Mouse (Mus musculus) limb, embryonic 13.5 days (tissue): ENCODE data around the gene Sec1. TPM values are rescaled to one million over a fixed set of nuclear protein-coding genes. Genes with fewer than 3 reads are reported as not detected.
A peak's percentile ranks its signal among the peaks of the same experiment; 100 is the strongest.
"Not testable (repeated sequence)": the region's sequence is repeated elsewhere in the genome, so short reads cannot be mapped to it uniquely, and the experiment has no call there.

Experiments used
- ATAC-seq: fragments of 200-750 bp; cut with Nextera tagmentation; 2 replicates; pipeline ENCODE4 v1.8.0; 2017; ENCODE audit warnings: low read depth, moderate number of reproducible peaks, moderate TSS enrichment; ENCODE audit not compliant: low FRiP score
- H3K27ac ChIP-seq: fragments of 300-500 bp; sonication (generic); 2 replicates; pipeline ENCODE4 v1.5.1; 2015; ENCODE audit warnings: inconsistent platforms, mild to moderate bottlenecking, moderate library complexity
- H3K27me3 ChIP-seq: fragments of 300-500 bp; sonication (generic); 2 replicates; pipeline ENCODE4 v1.6.1; 2015; ENCODE audit warnings: mild to moderate bottlenecking, inconsistent platforms
- H3K36me3 ChIP-seq: fragments of 300-500 bp; sonication (generic); 2 replicates; pipeline ENCODE4 v1.6.1; 2015; ENCODE audit warnings: inconsistent platforms, mild to moderate bottlenecking, moderate library complexity
- H3K4me1 ChIP-seq: fragments of 300-500 bp; sonication (generic); 2 replicates; pipeline ENCODE4 v1.6.1; 2015; ENCODE audit warnings: inconsistent platforms
- H3K4me2 ChIP-seq: fragments of 300-500 bp; sonication (generic); replicated peaks from 2 replicates; pipeline ENCODE4 v1.6.1; 2015; ENCODE audit warnings: inconsistent platforms, mild to moderate bottlenecking, moderate library complexity
- H3K4me3 ChIP-seq: fragments of 300-500 bp; sonication (generic); 2 replicates; pipeline ENCODE4 v1.5.1; 2015; ENCODE audit warnings: moderate library complexity, mild to moderate bottlenecking, inconsistent platforms
- H3K9ac ChIP-seq: fragments of 300-500 bp; sonication (generic); 2 replicates; pipeline ENCODE4 v1.6.1; 2015; ENCODE audit warnings: mild to moderate bottlenecking, inconsistent platforms
- H3K9me3 ChIP-seq: fragments of 300-500 bp; sonication (generic); 2 replicates; pipeline ENCODE4 v1.6.1; 2016; ENCODE audit warnings: inconsistent platforms
- WGBS: fragments of 180-500 bp; shearing (Covaris S2); methylation state at CpG from one replicate; pipeline ENCODE4 v1.1.7; 2015; 5-methylcytosine and 5-hydroxymethylcytosine counted together
- polyA plus RNA-seq: library from polyadenylated mRNA; unstranded; fragments of >200 nt; fragmentation: Nextera tagmentation; extraction: Ambion mirVana; gene quantifications from 2 replicates; pipeline ENCODE4 v1.2.1, GENCODE M21; 2015

The Sec1 gene
- polyA plus RNA-seq, 1 experiment from 2014 or later: 0.45 TPM

DNA sequence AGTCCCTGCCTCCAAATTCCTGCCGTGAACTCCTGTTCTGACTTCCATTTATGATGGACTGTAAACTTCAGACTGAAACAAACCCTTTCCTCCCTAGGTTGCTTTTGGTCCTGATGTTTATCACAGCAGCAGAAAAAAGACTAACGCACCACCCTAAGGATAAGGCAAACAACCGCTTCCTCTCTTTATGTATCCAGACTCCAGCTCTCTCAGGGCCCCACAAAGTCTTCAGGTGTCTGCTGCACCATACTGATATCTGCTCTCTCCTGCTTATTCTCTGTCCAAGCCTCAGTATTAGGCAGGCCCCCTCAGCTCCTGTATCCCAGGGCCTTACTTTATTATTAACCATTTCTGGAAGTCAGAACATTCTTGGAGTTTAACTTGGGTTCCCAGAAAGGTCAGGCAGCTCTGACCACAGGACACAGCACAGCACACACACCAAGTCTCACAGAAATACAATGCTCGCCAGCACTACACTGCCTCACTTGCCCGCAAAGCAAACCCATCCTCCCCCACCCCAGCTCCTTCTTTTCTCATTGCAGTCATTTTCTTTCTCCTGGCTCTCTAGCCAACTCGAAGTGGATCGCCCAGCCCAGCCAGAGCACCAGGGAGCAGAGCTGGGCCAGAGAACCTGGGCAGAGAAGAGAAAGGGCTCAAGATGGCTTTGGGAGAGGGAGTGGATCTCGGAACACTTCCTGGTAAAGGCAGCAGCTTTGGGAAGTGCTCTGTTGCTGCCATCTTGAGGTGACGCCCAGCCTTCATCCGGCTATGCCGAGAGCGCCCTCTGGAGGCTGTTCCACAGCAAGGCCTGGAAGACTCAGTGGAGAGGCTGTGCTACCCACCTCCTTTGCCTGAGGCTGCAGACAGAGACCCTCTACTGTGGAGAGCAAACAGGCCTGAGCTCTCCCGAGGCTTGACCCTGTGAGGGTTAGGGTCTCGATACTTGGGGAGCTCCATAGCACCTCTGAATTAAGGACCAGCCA is 11.8 kb downstream of the Sec1 start:
- Histone ChIP-seq H3K4me3 (0 out of 2 replicates have a peak overlapping the region, but pooled peaks have one; percentile 20), H3K4me1 (peaks cover 25% of the 10 kb centered on the region), H3K27me3 (no peaks in the 10 kb centered on the region), H3K36me3 (no peaks in the 10 kb centered on the region), H3K9me3 (no peaks in the 10 kb centered on the region), H3K9ac (peak overlapping the region; percentile 48; the same call in 1 of the 2 replicates), H3K27ac (no peak overlapping the region; the same call in 1 of the 2 replicates), H3K4me2 (peak overlapping the region; percentile 55)
- ATAC-seq: peak; percentile 54
- WGBS: 29% methylated on average over 14 of the region's 14 CpGs

DNA sequence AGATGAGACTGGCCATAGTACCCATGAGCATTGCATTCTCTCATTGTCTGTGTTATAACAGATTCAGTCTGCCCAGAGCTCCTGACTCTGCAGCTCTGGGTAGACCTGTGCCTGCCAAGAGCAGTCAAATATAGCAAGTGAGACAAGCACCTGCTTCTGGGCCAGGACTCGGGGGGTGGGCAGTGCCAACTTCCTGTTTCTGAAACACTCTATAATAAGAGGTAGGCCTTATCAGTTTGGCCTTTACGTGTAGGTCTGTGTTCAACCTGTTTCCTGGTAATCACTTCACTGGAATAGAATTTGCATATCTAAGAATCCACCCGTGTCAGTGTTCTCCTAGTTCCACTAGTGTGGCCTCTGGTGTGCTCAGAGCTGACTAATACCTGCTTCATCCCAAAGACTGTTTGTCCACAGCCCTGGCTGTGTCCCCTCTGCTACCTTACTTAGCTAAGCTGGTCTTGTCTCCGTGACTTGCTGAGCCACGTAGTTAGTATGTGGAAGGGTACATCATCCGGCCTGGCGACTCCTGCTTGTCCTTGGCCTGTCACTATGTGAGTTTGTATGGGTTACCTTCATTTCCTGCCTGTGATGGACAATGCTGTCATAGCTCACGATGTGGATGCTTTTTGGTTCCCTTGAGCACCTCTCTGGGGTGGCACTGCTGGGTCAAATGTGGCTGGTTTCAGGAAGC is 13.0 kb downstream of the Sec1 start:
- no peak overlapping the region for H3K4me3 ChIP-seq
- no peak for ATAC-seq
- WGBS: 85% methylated on average over 8 of the region's 8 CpGs

DNA sequence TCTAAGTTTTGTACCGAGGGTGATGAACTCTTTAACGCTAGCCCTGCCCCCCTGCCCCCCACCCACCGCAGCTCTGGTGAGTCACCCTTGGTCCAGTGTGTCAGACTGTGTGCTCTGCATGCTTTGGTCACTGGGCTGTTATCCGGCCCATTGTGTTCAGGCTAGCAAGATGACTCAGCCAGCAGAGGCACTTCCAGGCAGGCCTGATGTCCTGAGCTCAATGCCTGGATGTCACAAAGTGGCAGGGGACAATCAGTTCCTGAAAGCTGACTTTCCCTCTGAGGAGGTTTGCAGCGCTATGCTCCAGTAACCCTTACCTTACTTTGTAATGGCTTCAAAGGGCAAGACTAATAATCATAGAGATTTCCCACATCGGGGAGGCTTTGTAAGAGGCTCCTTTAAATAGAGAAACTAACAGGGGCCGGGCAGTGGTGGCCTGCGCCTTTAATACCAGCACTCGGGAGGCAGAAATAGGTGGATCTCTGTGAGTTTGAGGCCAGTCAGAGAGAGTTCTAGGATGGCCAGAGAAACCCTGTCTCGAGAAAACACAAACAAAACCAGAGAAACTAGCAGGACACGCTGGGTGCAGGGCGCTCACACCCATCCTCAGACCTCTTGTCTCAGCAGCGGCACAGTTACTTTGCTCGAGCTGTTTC is 14.1 kb downstream of the Sec1 start:
- ATAC-seq: no peak
- Histone ChIP-seq H3K4me2 (no peak overlapping the region), H3K36me3 (no peaks in the 10 kb centered on the region), H3K27me3 (no peaks in the 10 kb centered on the region), H3K4me1 (peaks cover 12% of the 10 kb centered on the region), H3K9me3 (no peaks in the 10 kb centered on the region), H3K4me3 (no peak overlapping the region), H3K27ac (no peak overlapping the region), H3K9ac (no peak overlapping the region)
- 80% methylated on average over 14 of the region's 14 CpGs for WGBS

More for the DNA sequence above, 13.0 kb downstream of the Sec1 start:
- H3K27me3 ChIP-seq: no peaks in the 10 kb centered on the region
- no peak overlapping the region for H3K4me2 ChIP-seq
- H3K9me3 ChIP-seq: no peaks in the 10 kb centered on the region
- peaks cover 23% of the 10 kb centered on the region for H3K4me1 ChIP-seq
- H3K9ac ChIP-seq: no peak overlapping the region
- H3K27ac ChIP-seq: no peak overlapping the region
- H3K36me3 ChIP-seq: no peaks in the 10 kb centered on the region

DNA sequence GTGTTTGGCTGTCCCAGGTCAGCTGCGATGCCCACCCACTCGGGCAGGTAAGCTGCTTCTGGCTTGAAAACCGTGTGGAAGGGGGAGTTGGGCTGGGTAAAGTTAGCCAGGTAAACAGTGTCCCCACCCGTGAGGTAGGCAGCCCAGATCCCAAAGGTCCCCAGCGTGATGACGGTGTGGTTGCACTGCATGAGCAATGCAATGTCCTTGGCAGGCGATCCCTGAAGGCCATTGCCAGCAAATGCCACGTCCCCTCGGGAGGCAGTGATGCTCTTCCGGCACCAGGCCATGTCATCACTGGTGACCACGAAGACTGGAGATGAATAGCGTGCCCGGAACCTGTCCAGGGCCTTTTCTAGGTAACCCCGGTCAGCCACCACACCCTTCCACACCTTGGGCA is 15.7 kb downstream of the Sec1 start:
- Histone ChIP-seq H3K36me3 (no peaks in the 10 kb centered on the region), H3K4me1 (peaks cover 10% of the 10 kb centered on the region; the same call in 1 of the 2 replicates), H3K4me3 (no peak overlapping the region), H3K9ac (no peak overlapping the region), H3K4me2 (no peak overlapping the region), H3K9me3 (no peaks in the 10 kb centered on the region), H3K27me3 (no peaks in the 10 kb centered on the region), H3K27ac (no peak overlapping the region)
- no peak for ATAC-seq
- WGBS: 91% methylated on average over 14 of the region's 14 CpGs

DNA sequence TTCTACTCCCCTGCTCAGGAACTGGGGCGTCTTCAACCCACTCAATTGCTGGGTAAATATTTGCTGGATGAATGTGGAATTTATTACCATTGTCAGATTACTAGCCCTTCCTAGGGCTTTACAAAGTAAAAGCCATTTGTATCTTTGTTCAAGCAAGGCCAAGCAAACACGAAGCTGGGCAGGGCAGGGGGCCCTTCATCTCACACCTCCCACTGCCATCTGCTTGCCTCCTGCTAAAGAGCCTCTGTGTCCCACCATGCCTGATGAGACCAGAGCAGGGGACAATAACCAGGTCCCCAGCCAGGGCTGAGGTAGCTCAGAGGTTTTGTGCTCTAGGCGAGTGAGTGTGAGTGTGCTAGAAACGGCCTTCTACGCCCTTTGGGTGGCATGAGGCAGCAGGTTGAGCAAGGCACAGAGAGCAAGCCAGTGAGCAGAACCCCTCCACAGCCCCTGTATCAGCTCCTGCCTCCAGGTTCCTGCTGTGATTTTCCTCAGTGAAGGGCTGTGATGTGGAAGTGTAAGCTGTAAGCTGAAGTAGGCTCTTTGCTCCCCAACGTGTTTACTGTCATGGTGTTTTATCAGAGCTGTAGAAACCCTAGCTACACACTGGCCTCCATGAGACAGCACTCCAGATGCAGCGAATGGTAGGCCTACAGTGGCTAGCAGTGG is 16.4 kb downstream of the Sec1 start:
- 68% methylated on average over 7 of the region's 7 CpGs for WGBS
- H3K4me3 ChIP-seq: no peak overlapping the region
- no peak overlapping the region for H3K27ac ChIP-seq
- no peak for ATAC-seq
- no peaks in the 10 kb centered on the region for H3K27me3 ChIP-seq
- no peak overlapping the region for H3K9ac ChIP-seq
- no peak overlapping the region for H3K4me2 ChIP-seq
- no peaks in the 10 kb centered on the region for H3K9me3 ChIP-seq
- peaks cover 6% of the 10 kb centered on the region; the same call in 1 of the 2 replicates for H3K4me1 ChIP-seq
- no peaks in the 10 kb centered on the region for H3K36me3 ChIP-seq

DNA sequence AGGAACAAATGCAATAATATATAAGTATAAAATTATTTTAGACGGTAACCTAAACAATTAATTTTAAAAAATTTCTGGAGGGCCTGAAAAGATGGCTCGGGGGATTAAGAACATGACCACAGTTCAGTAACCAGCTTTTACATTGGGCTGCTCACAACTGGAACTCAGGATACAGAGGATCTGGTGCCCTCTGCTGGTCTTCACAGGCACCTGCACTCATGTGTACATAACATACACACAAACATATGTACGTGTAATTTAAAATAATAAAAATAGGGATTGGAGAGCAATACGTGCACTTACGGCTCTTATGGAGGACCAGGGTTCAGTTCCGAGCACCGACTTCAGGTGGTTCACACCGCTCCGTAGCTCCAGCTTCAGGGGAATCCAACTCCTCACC is 25.3 kb downstream of the Sec1 start:
- H3K9ac ChIP-seq: no peak overlapping the region
- H3K4me2 ChIP-seq: no peak overlapping the region
- no peaks in the 10 kb centered on the region for H3K36me3 ChIP-seq
- 0 out of 2 replicates have a peak, but pooled peaks cover 5% of the 10 kb centered on the region for H3K4me1 ChIP-seq
- no peak overlapping the region for H3K27ac ChIP-seq
- ATAC-seq: no peak
- peaks cover 5% of the 10 kb centered on the region; the same call in 1 of the 2 replicates for H3K9me3 ChIP-seq
- no peak overlapping the region for H3K4me3 ChIP-seq
- 94% methylated on average over 9 of the region's 9 CpGs for WGBS
- 0 out of 2 replicates have a peak, but pooled peaks cover 2% of the 10 kb centered on the region for H3K27me3 ChIP-seq

DNA sequence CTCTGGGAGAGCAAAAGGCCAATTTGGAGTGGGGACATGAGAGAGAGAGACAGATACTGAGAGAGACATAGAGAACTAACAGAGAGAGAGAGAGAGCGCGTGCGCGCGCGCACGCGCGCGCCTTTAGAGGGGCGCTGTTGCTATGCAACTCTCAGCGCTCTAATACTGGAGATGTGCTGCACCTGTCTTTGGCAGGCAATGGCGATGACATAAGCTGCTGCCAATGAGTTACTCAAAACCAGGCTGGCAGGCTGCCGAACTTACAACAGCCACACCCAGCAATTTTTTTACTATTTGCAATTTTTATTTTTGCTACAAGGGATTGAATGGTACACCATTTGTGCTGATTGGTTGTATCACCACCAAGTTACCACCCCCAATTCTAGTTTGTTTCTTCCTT is 26.4 kb downstream of the Sec1 start:
- no peak for ATAC-seq
- H3K36me3 ChIP-seq: no peaks in the 10 kb centered on the region
- H3K4me3 ChIP-seq: no peak overlapping the region
- peaks cover 5% of the 10 kb centered on the region; the same call in 1 of the 2 replicates for H3K9me3 ChIP-seq
- H3K9ac ChIP-seq: no peak overlapping the region
- WGBS: 74% methylated on average over 14 of the region's 14 CpGs
- H3K4me2 ChIP-seq: no peak overlapping the region
- no peak overlapping the region for H3K27ac ChIP-seq
- 0 out of 2 replicates have a peak, but pooled peaks cover 5% of the 10 kb centered on the region for H3K4me1 ChIP-seq
- H3K27me3 ChIP-seq: 0 out of 2 replicates have a peak, but pooled peaks cover 2% of the 10 kb centered on the region

DNA sequence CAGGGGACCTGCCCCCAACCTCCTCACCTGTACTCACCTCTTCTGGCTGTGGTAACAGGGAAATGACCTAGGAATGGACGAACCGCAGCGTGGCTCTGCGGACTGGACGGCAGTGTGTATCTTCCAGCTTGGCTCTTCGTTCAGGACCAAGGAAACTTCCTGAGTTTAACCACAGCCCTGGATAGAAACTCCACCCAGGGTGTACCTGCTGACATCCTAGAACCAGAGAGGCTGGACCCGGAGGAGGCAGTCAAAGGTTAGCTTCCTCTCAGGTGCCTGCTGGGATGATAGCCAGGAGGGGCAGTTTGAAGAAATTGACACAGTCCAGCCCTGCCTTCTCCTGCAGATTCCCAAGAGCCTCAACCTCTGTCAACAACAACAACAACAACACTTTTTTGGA is 28.0 kb downstream of the Sec1 start, which contains the start of gene Fut2:
Fut2 (minus strand) TSS at position 234 of the 400 bp plus-strand sequence.
- WGBS: 82% methylated on average over 7 of the region's 7 CpGs
- no peak within 1 kb of the TSS for H3K4me3 ChIP-seq
- no peak within 1 kb of the TSS for H3K4me2 ChIP-seq

DNA sequence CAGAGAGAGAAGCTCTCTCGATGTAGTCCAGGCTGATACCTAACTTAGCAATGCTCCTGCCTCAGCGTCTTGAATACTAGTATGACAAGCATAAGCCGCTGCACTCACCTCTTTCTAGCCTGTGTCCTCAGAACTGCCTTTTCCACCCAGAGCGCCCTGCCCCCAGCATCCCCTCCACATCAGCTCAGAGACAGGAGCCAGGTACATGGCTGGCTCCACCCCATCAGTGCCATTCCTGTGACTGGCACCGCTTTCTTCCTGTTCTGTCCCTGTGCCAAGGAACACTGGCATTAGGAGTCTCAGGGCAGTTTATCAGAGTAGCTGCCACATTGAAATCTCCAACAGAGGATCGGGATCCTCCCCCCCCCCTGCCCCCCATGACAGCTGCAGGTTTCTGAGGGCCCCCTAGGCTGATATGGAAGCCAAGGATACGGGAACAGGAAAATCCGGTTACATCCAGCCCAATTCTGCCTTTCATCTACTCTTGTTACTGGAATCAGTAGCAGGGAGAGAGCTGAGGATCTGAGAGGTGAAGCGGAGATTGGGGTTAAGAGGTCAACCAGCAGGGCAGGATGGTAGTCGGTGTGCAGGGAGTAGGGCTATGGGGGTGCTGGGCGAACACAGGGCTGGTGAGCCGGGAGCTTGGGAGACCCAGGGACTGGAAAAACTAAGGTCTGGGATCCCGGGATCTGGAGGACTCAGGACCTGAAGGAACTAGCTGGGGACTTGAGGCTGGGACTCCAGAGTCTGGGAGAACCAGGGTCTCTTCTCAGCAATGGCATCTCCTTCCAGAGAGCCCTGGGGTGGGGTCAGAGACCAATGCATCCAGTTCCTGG is 28.7 kb downstream of the Sec1 start:
- no peak overlapping the region for H3K4me3 ChIP-seq
- H3K9me3 ChIP-seq: peaks cover 5% of the 10 kb centered on the region; the same call in 1 of the 2 replicates
- no peak overlapping the region for H3K4me2 ChIP-seq
- H3K4me1 ChIP-seq: 0 out of 2 replicates have a peak, but pooled peaks cover 5% of the 10 kb centered on the region
- no peak for ATAC-seq
- WGBS: 45% methylated on average over 13 of the region's 13 CpGs
- H3K36me3 ChIP-seq: no peaks in the 10 kb centered on the region
- no peak overlapping the region for H3K9ac ChIP-seq
- H3K27ac ChIP-seq: no peak overlapping the region
- H3K27me3 ChIP-seq: 0 out of 2 replicates have a peak, but pooled peaks cover 2% of the 10 kb centered on the region

More for the DNA sequence above, 28.0 kb downstream of the Sec1 start, which contains the start of gene Fut2:
- Histone ChIP-seq H3K9me3 (peaks cover 5% of the 10 kb centered on the region; the same call in 1 of the 2 replicates), H3K27ac (no peak within 1 kb of the TSS), H3K27me3 (0 out of 2 replicates have a peak, but pooled peaks cover 2% of the 10 kb centered on the region), H3K36me3 (no peaks in the 10 kb centered on the region), H3K4me1 (0 out of 2 replicates have a peak, but pooled peaks cover 5% of the 10 kb centered on the region), H3K9ac (no peak within 1 kb of the TSS)
- no peak for ATAC-seq

DNA sequence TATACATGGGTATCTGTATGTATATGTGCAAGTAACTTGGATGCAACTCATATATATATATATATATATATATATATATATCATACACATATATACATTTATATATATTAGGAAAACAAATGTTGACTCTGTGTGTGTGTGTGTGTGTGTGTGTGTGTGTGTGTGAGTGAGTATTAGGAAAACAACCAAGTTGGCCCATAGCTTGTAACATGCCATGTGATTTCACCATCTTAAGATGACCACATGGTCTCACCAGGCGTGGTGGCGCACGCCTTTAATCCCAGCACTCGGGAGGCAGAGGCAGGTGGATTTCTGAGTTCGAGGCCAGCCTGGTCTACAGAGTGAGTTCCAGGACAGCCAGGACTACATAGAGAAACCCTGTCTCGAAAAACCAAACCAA is 32.5 kb downstream of the Sec1 start:
- not testable (repeated sequence) for H3K4me1 ChIP-seq, H3K4me2 ChIP-seq, H3K36me3 ChIP-seq, H3K9ac ChIP-seq, H3K27ac ChIP-seq, ATAC-seq, H3K27me3 ChIP-seq, H3K4me3 ChIP-seq, H3K9me3 ChIP-seq
- 87% methylated on average over 6 of the region's 6 CpGs for WGBS
